In genomic region chr5:140957106-140957505, GRCm38 (mm10) we compare ENCODE assay signal across 14 mouse cellular contexts. TPM values are rescaled to one million over a fixed set of nuclear protein-coding genes. Genes with fewer than 3 reads are reported as not detected.
A peak's percentile ranks its signal among the peaks of the same experiment; 100 is the strongest.
DNase-seq lines count a peak whose midpoint lies in the region; ATAC-seq and TF ChIP-seq lines count a peak whose summit lies in the region.
"Had no signal": no experiment of that assay in that cellular context is flagged by ENCODE, and none has a peak within 500 bp of the region (broad histone marks: within the 10 kb centered on the region; RNA-seq: fewer than 3 reads in every experiment).

No protein-coding gene starts in this region.

- no peaks in the 10 kb centered on the region for H3K9me3 ChIP-seq in hindbrain, postnatal 0 days (ENCODE audit: low read length)
- H3K9me3 ChIP-seq in hindbrain, embryonic 12.5 days (replicated peaks) = no peaks in the 10 kb centered on the region
- H3K9me3 ChIP-seq: hindbrain, embryonic 13.5 days; liver, embryonic 13.5 days had no signal

- no peak overlapping the region for H3K4me3 ChIP-seq in hindbrain, postnatal 0 days (ENCODE audit: low read length)
- H3K4me3 ChIP-seq in hindbrain, embryonic 12.5 days = no peak overlapping the region
- H3K4me3 ChIP-seq: hindbrain, embryonic 13.5 days; liver, embryonic 13.5 days had no signal

- no peaks in the 10 kb centered on the region for H3K27me3 ChIP-seq in hindbrain, postnatal 0 days (ENCODE audit: insufficient read depth, low read length)
- H3K27me3 ChIP-seq in hindbrain, embryonic 12.5 days = no peaks in the 10 kb centered on the region
- no peaks in the 10 kb centered on the region for H3K27me3 ChIP-seq in Patski
- H3K27me3 ChIP-seq: hindbrain, embryonic 13.5 days; liver, embryonic 13.5 days had no signal

- no peak for ATAC-seq in hindbrain, postnatal 0 days
- ATAC-seq in hindbrain, embryonic 12.5 days (ENCODE audit: low FRiP score) = no peak
- no peak for ATAC-seq in Patski

- POLR2A ChIA-PET in Patski (lab: Charles Lee) = no interaction called here

- no peak overlapping the region for H3K9ac ChIP-seq in hindbrain, postnatal 0 days (replicated peaks; ENCODE audit: low read length)
- H3K9ac ChIP-seq in hindbrain, embryonic 12.5 days = no peak overlapping the region
- H3K9ac ChIP-seq: hindbrain, embryonic 13.5 days; liver, embryonic 13.5 days had no signal

- WGBS in hindbrain, postnatal 0 days = 93% methylated on average over 4 of the region's 4 CpGs
- WGBS in hindbrain, embryonic 12.5 days = 89% methylated on average over 4 of the region's 4 CpGs

- peak; percentile 4; the same call in 1 of the 2 replicates for TF ChIP-seq CTCF in hindbrain, postnatal 0 days (IDR thresholded peaks at IDR 0.05; ENCODE audit: low read depth)
- peak; percentile 42 for TF ChIP-seq CTCF in Patski (IDR thresholded peaks at IDR 0.05)

- DNase-seq in hindbrain, postnatal 0 days (ENCODE audit: low spot score) = no peak
- peak; percentile 24 for DNase-seq in lung, postnatal 36 days
- DNase-seq in lung, postnatal 10 days = no peak
- no peak for DNase-seq in Patski (ENCODE audit: low read depth, low spot score)
- DNase-seq in thymus, postnatal 25 days = peak; percentile 33
- DNase-seq in cerebellum, adult 9-10 months = no peak
- no peak for DNase-seq in adrenal gland, postnatal 4 days (ENCODE audit: low spot score in 2 of 2)
- DNase-seq: cerebellum, adult 11-12 months; liver, embryonic 13.5 days; spleen, adult 18-20 months had no signal

- in situ Hi-C loops in Patski (cut with MboI; ENCODE audit: low pct_unique_long_range_greater_than_20kb) = no loop called here

- H3K4me1 ChIP-seq in hindbrain, postnatal 0 days (ENCODE audit: insufficient read depth, low read length) = no peaks in the 10 kb centered on the region
- no peaks in the 10 kb centered on the region for H3K4me1 ChIP-seq in hindbrain, embryonic 12.5 days
- H3K4me1 ChIP-seq: hindbrain, embryonic 13.5 days; liver, embryonic 13.5 days had no signal

- H3K4me2 ChIP-seq in hindbrain, postnatal 0 days (ENCODE audit: low read depth, low read length) = no peak overlapping the region
- H3K4me2 ChIP-seq in hindbrain, embryonic 12.5 days (replicated peaks) = no peak overlapping the region
- H3K4me2 ChIP-seq: heart, embryonic 11.5 days; hindbrain, embryonic 13.5 days; liver, embryonic 13.5 days had no signal

- no peak overlapping the region for H3K27ac ChIP-seq in hindbrain, postnatal 0 days
- no peak overlapping the region for H3K27ac ChIP-seq in hindbrain, embryonic 12.5 days
- H3K27ac ChIP-seq: hindbrain, embryonic 13.5 days; liver, embryonic 13.5 days had no signal

- H3K36me3 ChIP-seq in hindbrain, postnatal 0 days (ENCODE audit: insufficient read depth, low read length) = no peaks in the 10 kb centered on the region
- H3K36me3 ChIP-seq in hindbrain, embryonic 12.5 days = no peaks in the 10 kb centered on the region
- H3K36me3 ChIP-seq: G1E; hindbrain, embryonic 13.5 days; liver, embryonic 13.5 days had no signal

- CTCF ChIA-PET in Patski (lab: Charles Lee) = no interaction called here

RNA-seq across cellular contexts. Expression of gene Card11, which starts 43.3 kb away (rescaled TPM):
- total RNA-seq in hindbrain, postnatal 0 days (2014; rRNA removed) = 0.18 TPM in 1 of 2 replicates, not detected in the other
- 0.18 TPM in 1 of 2 replicates, not detected in the other for polyA plus RNA-seq in hindbrain, postnatal 0 days (2015; fragmentation: Nextera tagmentation; extraction: Ambion mirVana)
- polyA plus RNA-seq in hindbrain, embryonic 12.5 days (2016; fragmentation: Nextera tagmentation; extraction: Ambion mirVana) = not detected in 2 replicates
- polyA plus RNA-seq in Patski (2021) = not detected
- under 1 TPM; 0.50 to 0.51 TPM for total RNA-seq in adrenal gland, postnatal 4 days (2021)
- total RNA-seq: G1E had no signal
- polyA plus RNA-seq: G1E had no signal

Comparison
In these comparisons a context has a peak if more than half of its experiments do, and no peak if none do; other contexts are left out.
1. DNase-seq: peak in lung, postnatal 36 days (single experiment) and thymus, postnatal 25 days (single experiment); none in hindbrain, postnatal 0 days (single experiment), lung, postnatal 10 days (single experiment), Patski (single experiment), cerebellum, adult 9-10 months (single experiment) and adrenal gland, postnatal 4 days (0 of 2).